9 mouse cellular contexts compared by ENCODE assay signal in genomic region chr5:67011043-67011870, GRCm38 (mm10).
DNase-seq lines count a peak whose midpoint lies in the region; ATAC-seq lines count a peak whose summit lies in the region.
"Had no signal": no experiment of that assay in that cellular context is flagged by ENCODE, and none has a peak within 500 bp of the region (broad histone marks: within the 10 kb centered on the region; RNA-seq: fewer than 3 reads in every experiment).

No protein-coding gene starts in this region.

- no peak for DNase-seq in frontal cortex, postnatal 14 days (ENCODE audit: low spot score in 2 of 2)
- DNase-seq in right cerebral cortex, postnatal 10 days (ENCODE audit: low spot score in 2 of 2), result peak; percentile 61 to 64
- no peak for DNase-seq in right cerebral cortex, postnatal 14 days
- peak; percentile 70 for DNase-seq in gastrocnemius, postnatal 14 days
- DNase-seq in thymus, postnatal 36 days, result no peak
- DNase-seq: lung, postnatal 36 days had no signal

- WGBS in kidney, embryonic 15.5 days, result 83% methylated on average over 16 of the region's 16 CpGs

- ATAC-seq in frontal cortex, adult (ENCODE audit: low TSS enrichment), result peak; percentile 48; the same call in 1 of the 2 replicates
- ATAC-seq in kidney, embryonic 15.5 days (replicated peaks; ENCODE audit: low FRiP score), result no peak
- ATAC-seq in erythroid progenitor cell, adult 5-6 weeks (replicated peaks; ENCODE audit: low FRiP score, poor library complexity, severe bottlenecking), result no peak

- no peak overlapping the region for H3K4me3 ChIP-seq in kidney, embryonic 15.5 days (replicated peaks)

- intact Hi-C loops in gastrocnemius, postnatal 14 days (cut with DNase I; ENCODE audit: low total_unique reads), result no loop called here

- no peak overlapping the region for H3K4me2 ChIP-seq in kidney, embryonic 15.5 days

- H3K4me1 ChIP-seq in kidney, embryonic 15.5 days, result peaks cover 4% of the 10 kb centered on the region; the same call in 1 of the 2 replicates

- H3K36me3 ChIP-seq in kidney, embryonic 15.5 days, result peaks cover 4% of the 10 kb centered on the region; the same call in 1 of the 2 replicates

- no peaks in the 10 kb centered on the region for H3K27me3 ChIP-seq in kidney, embryonic 15.5 days

- no peaks in the 10 kb centered on the region for H3K9me3 ChIP-seq in kidney, embryonic 15.5 days (replicated peaks)

- H3K27ac ChIP-seq in kidney, embryonic 15.5 days, result no peak overlapping the region

- no peak overlapping the region for H3K9ac ChIP-seq in kidney, embryonic 15.5 days

Comparison
In these comparisons a context has a peak if more than half of its experiments do, and no peak if none do; other contexts are left out.
1. DNase-seq: peak in right cerebral cortex, postnatal 10 days (2 of 2) and gastrocnemius, postnatal 14 days (single experiment); none in frontal cortex, postnatal 14 days (0 of 2), right cerebral cortex, postnatal 14 days (single experiment) and thymus, postnatal 36 days (0 of 2).